Mouse (Mus musculus) small intestine, adult 2 months (tissue): ENCODE results near the gene Pdcd11.

ENCODE experiments used
- CTCF ChIP-seq: fragments of 200-500 bp; IDR thresholded peaks from 2 replicates; pipeline ENCODE4 v1.5.1; 2012; ENCODE audit warnings: low read depth, mild to moderate bottlenecking, control low read depth, inconsistent platforms, low read length, moderate library complexity, mixed read lengths; ENCODE audit not compliant: insufficient replicate concordance, insufficient read length; ENCODE audit errors: extremely low read depth
- POLR2A ChIP-seq: fragments of 200-500 bp; IDR thresholded peaks from 2 replicates; pipeline ENCODE4 v1.6.1; 2012; ENCODE audit warnings: low read depth, mild to moderate bottlenecking, control low read depth, inconsistent platforms, low read length, moderate library complexity

DNA sequence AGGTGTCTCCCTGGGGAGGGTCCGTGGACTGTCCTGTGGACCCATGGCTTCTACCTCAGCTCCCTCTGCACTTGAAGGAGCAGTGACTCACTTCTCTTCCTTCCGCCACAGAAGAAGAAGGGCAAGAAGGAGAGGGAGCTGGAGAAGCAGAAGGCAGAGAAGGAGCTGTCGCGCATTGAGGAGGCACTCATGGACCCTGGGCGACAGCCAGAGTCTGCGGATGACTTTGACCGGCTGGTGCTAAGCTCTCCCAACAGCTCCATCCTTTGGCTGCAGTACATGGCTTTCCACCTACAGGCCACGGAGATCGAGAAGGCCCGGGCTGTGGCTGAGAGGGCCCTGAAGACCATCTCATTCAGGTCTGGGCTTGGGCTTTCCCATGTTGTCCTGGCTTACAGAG, 37.6 kb downstream of the Pdcd11 start:
- TF ChIP-seq CTCF: no peak
- TF ChIP-seq POLR2A: no peak
